Mouse (Mus musculus) retina, postnatal 1 day (tissue): Measurements from ENCODE around the gene Acox1.
A peak's percentile ranks its signal among the peaks of the same experiment; 100 is the strongest.

Experiments used
- DNase-seq: peaks from one replicate; pipeline ENCODE4 v3.0.0-alpha.2; 2012

Gene Acox1

DNA sequence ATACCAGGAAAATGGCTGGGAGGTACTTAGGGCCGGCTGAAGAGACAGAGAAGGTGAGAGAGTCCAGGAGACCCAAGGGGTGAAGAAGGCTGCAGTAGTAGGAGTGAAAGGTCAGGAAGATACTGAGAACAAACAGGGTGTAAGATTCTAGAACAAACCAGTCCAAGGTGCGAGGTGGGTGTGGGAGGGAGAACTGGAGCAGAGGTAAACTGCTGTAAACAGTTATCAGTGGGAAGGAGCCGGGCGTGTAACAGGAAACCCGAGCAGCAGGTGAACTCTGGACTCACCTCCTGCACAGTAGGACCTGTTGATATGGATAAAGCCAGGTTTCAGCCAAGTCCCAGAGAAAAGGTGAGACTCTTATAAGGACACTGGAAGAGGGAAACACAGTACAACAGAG lies 11.9 kb upstream of the Acox1 start:
- no peak for DNase-seq

- no peak for DNase-seq
Measured at GRCm38 (mm10) chr11:116209257-116209656, 10.4 kb upstream of the Acox1 start.

GRCm38 (mm10) chr11:116208660-116209059 lies 9.8 kb upstream of the Acox1 start:
- DNase-seq = no peak

DNA sequence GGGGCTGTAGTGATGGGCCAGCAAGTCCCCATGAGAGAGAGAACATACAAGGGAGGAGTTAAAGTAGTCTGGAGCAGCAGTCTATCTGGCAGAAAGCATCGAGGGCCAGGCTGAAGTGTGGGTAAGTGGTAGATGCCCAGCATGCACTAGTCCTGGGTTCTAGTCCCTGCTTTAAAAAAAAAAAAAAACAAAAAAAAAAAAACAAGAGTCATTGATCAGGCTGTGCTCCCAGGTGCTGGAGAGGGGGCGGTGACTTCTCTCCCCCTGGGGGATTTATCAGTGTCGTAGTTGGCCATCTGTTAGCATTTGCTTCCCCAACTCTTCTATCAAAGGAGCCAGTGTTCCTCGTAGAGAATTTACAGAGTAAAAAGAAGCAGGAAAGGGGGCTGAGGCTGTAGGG lies 7.8 kb upstream of the Acox1 start:
- no peak for DNase-seq

DNA sequence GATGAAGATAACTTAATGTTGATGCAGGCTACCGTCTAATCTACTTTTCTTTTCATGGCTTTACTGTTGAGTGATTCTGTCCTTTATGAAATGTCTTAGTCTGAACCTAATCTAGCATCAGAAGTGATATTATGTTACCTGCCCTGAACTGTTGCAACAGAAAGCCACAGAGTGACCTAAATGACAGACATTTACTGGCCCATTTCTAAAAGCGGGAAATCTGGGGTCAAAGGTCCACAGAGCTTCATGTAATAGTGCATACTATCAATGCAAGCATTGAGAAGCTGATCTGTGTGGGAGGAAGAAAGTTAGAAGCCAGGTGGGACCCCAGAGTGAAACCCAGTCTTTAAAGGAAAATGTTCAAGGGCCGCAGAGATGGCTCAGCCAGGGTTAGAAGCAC lies 4.3 kb upstream of the Acox1 start:
- DNase-seq = no peak

GRCm38 (mm10) chr11:116201151-116201550 lies 2.3 kb upstream of the Acox1 start:
- no peak for DNase-seq

GRCm38 (mm10) chr11:116198132-116198531 lies 713 bp downstream of the Acox1 start:
- no peak for DNase-seq

DNA sequence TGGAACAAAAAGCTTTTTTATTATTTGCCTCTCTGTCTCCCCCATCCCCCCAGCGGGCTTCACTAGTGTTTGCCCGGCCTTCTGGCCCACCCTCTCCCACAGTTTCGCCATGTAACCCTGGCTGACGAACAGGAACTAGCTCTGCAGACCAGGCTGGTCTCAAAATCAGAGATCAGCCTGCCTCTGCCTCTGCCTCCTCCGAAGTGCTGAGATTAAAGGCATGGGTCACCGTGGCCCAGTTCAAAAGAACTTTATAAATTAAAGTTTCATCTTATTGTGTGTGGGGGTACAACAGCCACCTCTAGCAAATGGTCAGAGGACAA lies 1.3 kb downstream of the Acox1 start:
- no peak for DNase-seq

- no peak for DNase-seq
Measured at GRCm38 (mm10) chr11:116196866-116197583, 1.8 kb downstream of the Acox1 start.

DNA sequence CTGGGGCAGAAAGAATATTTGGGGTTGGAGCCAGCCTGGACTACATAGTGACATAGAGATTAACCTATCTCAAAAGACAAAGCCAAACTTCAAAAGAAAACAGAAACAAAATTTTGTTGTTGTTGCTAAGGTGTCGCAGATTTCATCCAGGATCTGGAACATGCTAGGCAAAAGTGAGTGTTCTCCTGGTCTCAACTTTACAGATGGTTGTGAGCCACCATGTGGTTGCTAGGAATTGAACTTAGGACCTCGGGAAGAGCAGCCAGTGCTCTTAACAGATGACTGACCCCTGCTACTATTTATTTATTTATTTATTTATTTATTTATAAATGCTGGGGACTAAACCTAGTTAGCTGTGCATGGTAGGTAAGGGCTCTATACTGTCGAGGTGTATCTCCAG lies 2.5 kb downstream of the Acox1 start:
- no peak for DNase-seq

GRCm38 (mm10) chr11:116195252-116195651 lies 3.6 kb downstream of the Acox1 start:
- DNase-seq = no peak

GRCm38 (mm10) chr11:116194619-116195018 lies 4.2 kb downstream of the Acox1 start:
- no peak for DNase-seq

DNA sequence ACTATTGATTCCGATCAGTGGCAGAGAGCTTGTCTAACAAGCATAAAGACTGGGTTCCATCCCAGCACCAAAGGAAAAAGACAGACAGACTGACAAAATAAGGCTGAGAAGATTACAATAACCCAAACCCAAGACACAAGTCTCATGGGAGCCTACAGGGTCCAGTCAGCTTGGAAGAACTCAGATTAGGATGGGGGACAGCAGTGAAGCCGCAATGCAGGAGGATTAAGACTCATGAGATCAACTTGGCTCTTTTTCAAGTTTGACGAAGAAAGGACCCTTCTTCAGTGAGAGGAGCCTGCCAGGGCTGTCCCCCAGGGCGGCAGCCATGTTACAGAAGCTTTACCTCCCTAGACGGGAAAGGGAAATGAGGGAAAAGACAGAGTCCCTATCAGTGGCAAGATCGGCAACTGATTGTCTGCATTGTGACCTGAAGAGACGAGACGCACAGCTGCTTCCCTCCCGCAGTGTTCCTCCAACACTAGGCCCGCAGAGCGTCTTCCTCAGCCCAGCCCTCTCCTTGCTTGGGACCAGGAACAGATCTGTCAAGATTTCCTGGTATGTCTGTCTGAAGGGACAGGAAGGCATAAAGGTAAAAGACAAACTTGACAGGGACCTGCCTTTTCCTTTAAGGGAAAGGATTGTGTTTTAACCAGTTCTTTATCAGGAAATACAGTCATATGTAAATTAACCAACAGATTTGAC lies 11.5 kb downstream of the Acox1 start:
- DNase-seq = no peak

GRCm38 (mm10) chr11:116186360-116186759 lies 12.5 kb downstream of the Acox1 start:
- no peak for DNase-seq

DNA sequence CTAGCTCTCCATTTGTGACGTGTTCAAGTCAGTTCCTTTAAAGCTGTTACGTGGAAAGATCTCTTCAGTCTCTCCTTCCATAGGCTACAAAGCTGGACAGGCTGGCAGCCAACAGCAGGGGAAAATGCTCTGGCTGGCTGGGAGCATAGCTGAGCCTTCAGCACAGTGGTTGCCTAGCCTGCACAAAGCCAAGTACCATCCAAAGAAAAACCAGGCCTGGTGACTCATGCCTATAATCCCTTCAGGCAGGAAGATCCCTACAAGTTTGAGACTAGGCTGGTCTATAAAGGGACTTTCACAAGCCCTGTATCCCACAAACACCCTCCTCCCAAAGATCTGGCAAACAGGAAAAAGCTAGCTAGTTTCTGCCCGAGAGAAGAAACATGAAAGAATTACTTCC lies 13.0 kb downstream of the Acox1 start:
- DNase-seq = no peak

- DNase-seq = no peak
Measured at GRCm38 (mm10) chr11:116178411-116179121, 20.3 kb downstream of the Acox1 start.

DNA sequence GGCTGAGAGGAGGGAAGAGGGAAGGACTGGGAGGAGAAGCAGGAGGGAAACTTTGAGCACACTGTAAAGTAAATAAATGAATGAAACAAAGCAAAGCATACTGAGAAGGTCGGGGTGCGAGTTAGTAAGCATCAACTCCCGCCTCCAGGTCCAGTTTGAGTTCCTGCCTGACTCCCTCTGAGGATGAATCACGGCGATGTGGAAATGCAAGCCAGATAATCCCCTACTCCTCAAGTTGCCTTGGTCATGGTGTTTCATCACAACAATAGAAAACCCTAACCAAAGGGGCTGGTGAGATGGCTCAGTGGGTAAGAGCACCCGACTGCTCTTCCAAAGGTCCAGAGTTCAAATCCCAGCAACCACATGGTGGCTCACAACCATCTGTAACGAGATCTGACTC lies 22.8 kb downstream of the Acox1 start:
- DNase-seq = no peak

DNA sequence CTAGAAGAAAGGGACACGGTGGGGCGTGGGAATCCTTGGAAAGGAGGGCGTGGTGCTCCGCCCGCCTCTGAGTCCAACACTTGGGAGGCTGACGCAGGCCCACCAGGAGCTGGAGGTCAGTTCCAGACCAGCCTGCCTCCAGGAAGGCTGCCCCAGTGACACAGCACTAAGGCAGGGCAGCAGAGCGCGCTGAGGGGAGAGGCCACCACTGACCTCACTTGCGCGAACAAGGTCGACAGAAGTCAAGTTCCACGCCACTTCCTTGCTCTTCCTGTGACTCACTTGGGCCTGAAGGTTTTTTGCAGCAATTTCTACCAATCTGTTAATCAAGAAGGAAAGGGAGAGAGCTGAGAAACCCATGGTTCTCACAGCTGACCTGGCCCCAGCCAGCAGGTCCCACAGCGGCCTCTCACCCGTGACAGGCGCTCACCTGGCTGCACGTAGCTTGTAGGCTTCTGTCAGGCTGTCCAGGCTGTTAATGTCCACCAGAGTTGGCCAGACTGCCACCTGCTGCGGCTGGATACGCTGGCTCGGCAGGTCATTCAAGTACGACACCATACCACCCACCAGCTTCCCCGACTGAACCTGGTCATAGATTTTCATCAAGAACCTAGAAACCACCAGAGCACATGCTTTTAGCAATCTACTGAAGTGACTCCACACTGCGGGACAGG lies 23.9 kb downstream of the Acox1 start:
- no peak for DNase-seq

DNA sequence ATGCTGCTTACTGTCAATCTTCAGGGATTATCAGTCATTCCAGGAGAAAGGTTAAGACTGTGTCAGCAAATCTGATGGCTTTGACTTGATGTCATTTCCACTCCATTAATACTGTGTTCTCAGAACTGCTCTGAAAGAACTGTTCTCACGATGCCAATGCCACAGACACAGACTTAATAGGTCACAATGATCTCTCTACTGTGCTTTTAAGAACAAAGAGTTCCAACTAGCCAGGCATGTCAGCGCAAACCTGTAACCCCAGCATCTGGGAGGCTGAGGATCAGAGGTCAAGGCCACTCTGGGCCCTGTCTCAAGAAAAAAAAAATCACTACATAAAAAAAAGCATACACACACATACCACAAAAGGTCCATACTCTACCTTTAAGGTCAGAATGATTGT lies 26.9 kb downstream of the Acox1 start:
- DNase-seq = no peak

GRCm38 (mm10) chr11:116170003-116170800 lies 28.6 kb downstream of the Acox1 start:
- no peak for DNase-seq

DNA sequence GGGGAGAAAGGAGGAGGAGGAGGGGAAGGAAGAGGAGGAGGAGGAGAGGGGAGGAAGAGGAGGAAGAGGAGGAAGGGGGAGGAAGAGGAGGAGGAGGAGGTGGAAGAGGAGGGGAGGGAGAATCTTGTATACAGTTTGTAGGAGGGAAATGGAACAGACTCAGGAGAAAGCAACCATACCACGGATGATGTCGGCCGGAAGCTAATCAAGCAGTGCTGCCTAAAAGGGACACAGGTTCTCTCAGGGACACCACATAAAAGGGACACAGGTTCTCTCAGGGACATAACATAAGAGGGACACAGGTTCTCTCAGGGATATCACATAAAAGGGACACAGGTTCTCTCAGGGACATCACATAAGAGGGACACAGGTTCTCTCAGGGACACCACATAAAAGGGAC lies 29.6 kb downstream of the Acox1 start:
- no peak for DNase-seq

GRCm38 (mm10) chr11:116167884-116168439 lies 30.9 kb downstream of the Acox1 start, which contains the start of gene Fbf1:
TSS of gene Fbf1 (minus strand) at chr11:116168166.
- peak; percentile 97 for DNase-seq
